Mouse (Mus musculus) c-Kit-negative CD71-positive TER-119-positive erythroid progenitor cells, embryonic 14.5 days (primary cell): ENCODE data around the gene Fam136a.
"Not testable (repeated sequence)": the region's sequence is repeated elsewhere in the genome, so short reads cannot be mapped to it uniquely, and the experiment has no call there.

Experiments used
- DNase-seq: peaks from one replicate; pipeline ENCODE4 v3.0.0-alpha.2; 2013; ENCODE audit warnings: low read depth, low spot score

Gene Fam136a

GRCm38 (mm10) chr6:86366853-86367249 is 1.4 kb downstream of the Fam136a start:
- DNase-seq: no peak

GRCm38 (mm10) chr6:86368479-86368878 is 3.0 kb downstream of the Fam136a start:
- no peak for DNase-seq

GRCm38 (mm10) chr6:86370093-86370713 is 4.8 kb downstream of the Fam136a start:
- DNase-seq: peak; percentile 49

GRCm38 (mm10) chr6:86370764-86371339 is 5.4 kb downstream of the Fam136a start, which contains the start of gene Snrpg:
Gene Snrpg (plus strand): TSS chr6:86371304.
- no peak for DNase-seq

GRCm38 (mm10) chr6:86371340-86371911 is 6.0 kb downstream of the Fam136a start:
- DNase-seq: peak; percentile 89

GRCm38 (mm10) chr6:86371950-86372516 is 6.6 kb downstream of the Fam136a start:
- DNase-seq: no peak

GRCm38 (mm10) chr6:86373556-86373955 is 8.1 kb downstream of the Fam136a start:
- no peak for DNase-seq

GRCm38 (mm10) chr6:86378341-86378740 is 12.9 kb downstream of the Fam136a start:
- DNase-seq: no peak

GRCm38 (mm10) chr6:86380112-86380511 is 14.7 kb downstream of the Fam136a start:
- not testable (repeated sequence) for DNase-seq

- no peak for DNase-seq
Measured at GRCm38 (mm10) chr6:86382551-86382950, 17.1 kb downstream of the Fam136a start.

- DNase-seq: no peak
Measured at GRCm38 (mm10) chr6:86383370-86383769, 17.9 kb downstream of the Fam136a start.

GRCm38 (mm10) chr6:86384692-86385091 is 19.2 kb downstream of the Fam136a start:
- DNase-seq: no peak

GRCm38 (mm10) chr6:86385362-86386104 is 20.1 kb downstream of the Fam136a start:
- no peak for DNase-seq

GRCm38 (mm10) chr6:86387313-86387712 is 21.9 kb downstream of the Fam136a start:
- DNase-seq: no peak

GRCm38 (mm10) chr6:86388461-86388860 is 23.0 kb downstream of the Fam136a start:
- no peak for DNase-seq

GRCm38 (mm10) chr6:86391326-86391725 is 25.9 kb downstream of the Fam136a start:
- no peak for DNase-seq

GRCm38 (mm10) chr6:86393187-86393586 is 27.7 kb downstream of the Fam136a start:
- no peak for DNase-seq

GRCm38 (mm10) chr6:86394078-86394720 is 28.8 kb downstream of the Fam136a start:
- DNase-seq: no peak

- no peak for DNase-seq
Measured at GRCm38 (mm10) chr6:86395021-86395420, 29.6 kb downstream of the Fam136a start.

GRCm38 (mm10) chr6:86395969-86396368 is 30.5 kb downstream of the Fam136a start:
- no peak for DNase-seq

- peak; percentile 66 for DNase-seq
Measured at GRCm38 (mm10) chr6:86396581-86397256, 31.3 kb downstream of the Fam136a start, which contains the start of gene Pcyox1. Gene Pcyox1 (minus strand): TSS chr6:86397154.
